Mouse (Mus musculus) A20 (cell line): ENCODE data around the gene Kcnip3.

Source experiments
- DNase-seq: peaks from one replicate; pipeline ENCODE4 v3.0.0-alpha.2; 2011; ENCODE audit warnings: low read depth, low spot score

The Kcnip3 gene

DNA sequence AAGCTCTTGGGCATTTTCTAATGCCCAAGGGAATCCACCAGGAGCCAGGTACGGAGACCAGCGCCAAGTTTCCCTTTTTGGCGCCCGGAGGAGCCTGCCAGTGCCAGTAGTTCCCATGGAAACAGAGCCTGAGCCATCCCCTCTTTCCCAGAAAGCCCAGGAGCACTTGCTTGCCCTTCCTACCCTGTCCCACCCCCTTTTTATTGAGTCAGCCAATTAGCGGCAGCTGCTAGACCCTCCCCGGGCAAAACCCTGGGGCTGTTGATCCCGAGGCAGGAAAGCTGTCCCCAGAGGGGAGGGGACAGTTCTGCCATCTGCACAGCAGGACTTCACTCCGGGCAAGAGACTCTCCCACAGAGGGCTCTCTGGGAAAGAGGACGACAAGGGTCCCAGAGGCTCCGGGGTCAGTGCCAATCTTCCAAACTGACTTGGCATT lies at the start of gene Kcnip3:
Gene Kcnip3, minus strand, starts transcription at position 89 of the 436 bp plus-strand sequence.
- no peak for DNase-seq

DNA sequence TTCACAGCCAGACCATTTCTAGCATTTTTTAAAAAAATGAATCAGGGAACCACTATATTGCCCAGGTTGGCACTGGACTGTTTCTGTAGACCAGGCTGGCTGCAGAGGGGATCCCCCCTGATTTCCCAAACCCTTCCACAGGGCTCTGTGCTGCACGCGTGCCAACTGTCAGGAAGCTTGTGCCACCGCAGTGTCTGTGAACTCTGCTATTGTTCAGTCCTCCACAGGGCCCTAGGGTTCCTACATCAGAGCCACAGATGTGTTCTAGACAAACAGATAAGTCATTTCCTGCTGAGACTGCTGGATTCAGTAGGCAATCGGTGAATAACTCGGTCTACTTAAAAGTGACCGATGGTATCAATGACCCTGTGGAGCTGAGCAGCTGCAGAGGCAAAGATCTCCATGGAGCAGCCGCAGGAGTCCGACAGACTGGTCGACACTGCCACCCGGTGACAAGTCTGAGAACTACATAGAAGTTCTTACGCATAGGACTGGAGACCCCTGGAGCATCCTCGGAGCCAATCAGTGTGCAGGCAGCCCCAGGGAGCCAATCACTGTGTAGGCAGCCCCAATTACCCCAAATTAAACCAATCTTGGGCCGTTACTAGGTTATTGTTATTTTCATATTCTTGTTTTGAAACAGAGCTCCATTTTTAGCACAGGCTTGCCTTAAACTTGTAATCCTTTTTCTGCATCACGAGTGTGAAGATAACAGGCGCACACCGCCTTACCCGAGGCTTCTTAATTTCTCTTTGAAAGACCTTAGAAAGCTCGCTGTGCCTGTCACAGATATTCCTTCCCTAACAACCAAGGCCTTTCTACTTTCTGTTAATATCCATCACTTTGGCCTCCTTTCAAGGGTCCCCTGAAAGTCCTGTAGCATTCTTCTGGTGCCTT lies 37.4 kb upstream of the Kcnip3 start:
- DNase-seq, result peak; percentile 91

DNA sequence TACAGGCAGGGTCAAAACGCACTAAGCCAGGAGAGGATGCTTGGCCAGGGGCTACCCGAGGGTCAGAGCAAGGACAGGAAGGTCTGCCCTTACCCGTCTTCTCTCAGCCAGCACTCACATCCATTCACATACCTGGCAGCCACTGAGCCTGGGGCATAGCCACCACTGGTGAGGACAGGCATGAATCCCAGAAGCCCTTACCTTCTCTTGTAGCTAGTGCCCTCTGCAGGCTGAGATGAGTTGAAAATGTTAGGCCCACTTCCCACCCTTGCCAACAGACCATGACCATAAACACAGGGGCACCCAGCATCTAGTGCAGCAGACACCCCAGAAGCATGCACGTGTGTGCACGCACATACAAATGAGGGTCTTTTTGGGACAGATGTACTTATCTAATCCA lies 29.2 kb upstream of the Kcnip3 start:
- peak; percentile 18 for DNase-seq

DNA sequence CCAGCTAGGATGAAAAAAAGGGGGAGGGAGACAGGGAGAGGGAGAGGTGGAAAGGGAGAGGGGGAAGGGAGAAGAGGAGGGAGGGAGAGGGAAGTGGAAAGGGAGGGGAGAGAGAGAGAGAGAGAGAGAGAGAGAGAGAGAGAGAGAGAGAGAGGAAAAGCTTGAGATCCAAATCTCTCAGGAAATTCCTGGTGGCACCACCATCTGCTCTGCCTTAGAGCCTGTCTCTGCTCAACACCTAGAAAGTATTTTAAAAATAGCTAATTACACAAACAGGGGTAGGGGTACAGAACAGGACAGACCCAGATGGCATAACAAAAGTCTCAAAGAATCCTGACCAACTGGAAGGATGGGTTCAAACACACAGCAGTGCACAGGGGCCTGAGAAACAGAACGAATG lies 28.6 kb upstream of the Kcnip3 start:
- DNase-seq, result no peak

DNA sequence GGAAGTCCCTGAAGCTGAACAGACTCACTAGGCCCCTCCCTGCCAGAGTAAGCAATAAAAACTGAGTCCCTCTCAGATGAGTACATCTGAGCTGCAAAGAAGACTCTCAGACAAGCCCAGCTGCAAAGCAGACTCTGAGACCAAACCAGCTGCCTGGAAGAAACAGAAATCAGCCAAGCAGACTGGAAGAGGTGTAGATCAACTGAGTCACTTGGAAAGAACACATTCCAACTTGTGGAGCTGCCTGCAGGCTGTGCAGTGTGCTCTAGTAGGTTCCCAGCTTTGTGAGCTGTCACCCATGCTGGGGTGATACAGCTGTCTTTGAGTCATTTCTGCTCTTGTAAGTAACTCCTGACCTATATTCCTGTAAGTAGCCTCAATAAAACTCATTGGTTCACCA lies 27.8 kb upstream of the Kcnip3 start:
- DNase-seq, result no peak

DNA sequence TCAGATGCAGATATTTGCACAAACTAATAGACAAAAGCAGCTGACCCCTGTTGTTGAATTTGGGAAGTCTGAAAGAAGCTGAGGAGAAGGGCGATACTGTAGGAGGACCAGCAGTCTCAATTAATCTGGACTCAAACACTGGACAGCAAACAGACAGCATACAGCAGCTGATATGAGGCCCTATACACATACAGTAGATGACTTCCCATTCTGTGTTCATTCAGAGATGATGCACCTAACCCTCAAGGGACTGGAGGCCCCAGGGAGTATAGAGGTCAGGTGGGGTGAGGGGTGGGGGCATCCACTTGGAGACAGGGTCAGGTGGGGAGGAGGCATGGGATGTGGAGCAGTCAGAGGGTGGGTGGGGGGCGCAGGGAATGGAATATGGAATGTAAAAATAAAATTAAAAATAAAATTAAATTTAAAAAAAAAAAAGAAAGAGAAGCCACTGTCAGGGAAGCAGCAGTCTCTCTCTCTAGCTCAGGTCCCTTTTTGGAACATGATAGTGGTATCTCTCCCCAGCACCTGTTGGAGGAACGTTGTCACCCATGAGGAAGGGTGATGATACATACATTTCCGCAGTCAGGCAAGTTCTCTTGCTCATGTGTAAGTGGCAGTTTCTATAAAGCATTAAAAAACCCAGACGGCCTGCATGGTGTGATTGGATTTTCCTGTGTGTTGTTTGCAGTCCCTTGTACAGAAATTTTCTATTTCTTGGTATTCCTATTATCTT lies 26.6 kb upstream of the Kcnip3 start:
- no peak for DNase-seq

DNA sequence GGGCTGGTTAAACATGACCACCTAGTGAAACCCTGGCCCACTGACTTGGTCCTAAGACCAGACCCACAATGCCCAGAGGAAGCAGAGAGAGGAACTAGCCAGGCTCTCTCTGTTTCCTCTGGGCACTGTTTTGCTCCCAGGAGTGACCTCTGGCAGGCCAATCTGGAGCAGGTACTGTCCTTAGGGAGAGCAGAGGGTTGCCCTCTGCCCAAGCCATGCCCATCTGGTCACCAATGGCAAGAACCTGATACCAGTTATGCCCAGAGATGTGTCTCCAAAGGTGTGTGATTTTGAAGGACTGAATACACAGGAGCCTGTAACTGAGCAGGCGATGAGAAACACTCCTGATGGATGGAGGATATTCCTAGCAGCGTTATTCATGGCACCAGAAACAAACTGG lies 19.8 kb upstream of the Kcnip3 start:
- DNase-seq, result no peak

DNA sequence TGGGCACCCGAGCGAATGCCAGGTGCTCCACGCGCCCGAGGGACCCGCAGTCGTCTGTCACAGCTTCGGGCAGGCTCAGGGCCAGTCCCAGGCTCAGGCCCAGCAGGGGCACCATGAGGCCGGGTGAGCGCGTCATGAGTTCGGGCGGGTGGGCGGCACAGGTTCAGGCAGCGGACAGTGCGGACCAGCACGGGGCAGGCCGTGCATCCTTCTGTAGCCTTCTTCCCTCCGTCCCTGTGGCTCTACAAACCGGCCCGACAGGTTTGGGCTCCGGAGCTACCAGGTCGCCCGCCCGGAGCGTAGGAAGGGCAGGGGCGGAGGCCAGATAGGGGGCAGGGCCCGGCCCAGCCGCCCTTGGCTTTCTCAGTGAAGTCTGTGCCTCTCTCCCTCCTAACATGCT lies 19.3 kb upstream of the Kcnip3 start, which contains the start of gene Prom2:
Gene Prom2, minus strand, starts transcription at position 283 of the 400 bp plus-strand sequence.
- DNase-seq, result no peak

DNA sequence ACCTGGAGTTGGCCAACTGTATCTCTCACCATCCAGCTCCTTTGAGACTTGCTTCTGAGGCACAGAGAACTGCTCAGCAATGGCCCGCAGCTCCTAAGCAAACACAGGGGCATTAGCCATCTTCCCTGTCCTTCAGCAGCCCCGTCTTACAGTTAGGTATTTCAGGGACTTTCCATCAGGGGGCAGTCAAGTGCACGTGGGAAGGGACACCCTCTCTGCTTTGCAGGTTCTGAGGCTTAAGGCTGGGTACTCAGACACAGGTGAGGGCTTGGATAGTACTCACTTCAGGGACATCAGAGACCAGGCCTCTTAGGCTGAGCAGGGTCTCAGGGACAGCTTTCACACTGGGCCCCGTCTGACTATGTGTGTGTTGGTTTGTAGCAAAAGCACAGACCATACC lies 17.6 kb upstream of the Kcnip3 start:
- peak; percentile 50 for DNase-seq

DNA sequence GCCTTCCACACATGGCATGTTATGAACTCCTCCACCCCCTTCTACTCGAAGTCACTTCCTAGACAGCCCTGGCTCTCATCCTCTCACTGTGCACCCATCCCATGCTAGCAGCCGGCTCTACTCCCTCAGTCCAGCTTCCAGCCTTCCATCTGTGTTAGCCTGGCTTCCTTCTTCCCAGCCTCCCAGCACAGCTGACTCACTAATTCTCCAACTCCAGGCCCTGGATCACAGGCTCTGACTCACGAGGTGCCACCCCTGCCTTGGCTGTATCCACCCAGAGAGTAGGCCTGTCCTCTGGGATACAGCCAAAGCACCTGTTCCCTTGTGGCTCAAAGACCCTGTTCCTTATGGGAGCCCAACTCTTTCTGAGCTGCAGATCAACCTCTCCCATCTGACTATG lies 15.7 kb upstream of the Kcnip3 start:
- no peak for DNase-seq

DNA sequence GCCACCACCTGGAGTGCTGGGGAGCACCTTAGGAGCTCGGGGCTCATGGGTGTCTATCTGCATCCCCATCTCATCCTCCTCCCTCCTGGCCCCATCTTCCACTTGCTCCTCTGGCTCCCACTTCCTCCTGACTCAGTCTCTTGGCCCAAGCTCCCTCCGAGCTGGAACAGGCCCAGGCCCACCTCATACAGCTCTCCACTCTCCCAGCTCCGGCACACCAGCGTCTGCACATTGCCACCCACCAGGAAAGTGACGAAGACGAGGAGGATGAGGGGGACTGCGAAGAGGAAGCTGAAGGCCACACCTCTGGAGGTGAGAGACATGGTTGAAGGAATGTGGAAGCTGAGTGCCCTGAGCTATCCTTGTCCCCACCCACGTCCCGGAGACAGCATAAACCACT lies 13.5 kb upstream of the Kcnip3 start:
- DNase-seq, result no peak

DNA sequence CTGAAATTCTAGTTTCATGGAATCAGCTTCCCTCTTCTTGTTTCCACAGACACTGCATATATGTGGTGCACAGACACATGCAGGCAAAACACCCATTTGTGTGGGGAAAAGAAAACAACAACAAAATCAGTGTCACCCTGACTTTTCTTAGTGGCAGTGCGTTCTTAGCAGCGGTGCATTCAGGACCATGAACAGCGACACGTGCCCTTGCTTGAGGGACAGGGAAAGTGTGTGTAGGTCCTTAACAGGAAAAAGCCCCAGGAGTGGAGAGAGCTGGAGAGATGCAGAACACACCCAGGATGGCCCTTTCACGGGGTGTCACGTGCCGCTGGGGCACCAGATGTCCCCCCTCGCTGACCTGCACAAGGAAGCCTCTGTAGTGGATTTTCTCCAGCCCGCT lies 10.5 kb upstream of the Kcnip3 start:
- no peak for DNase-seq

DNA sequence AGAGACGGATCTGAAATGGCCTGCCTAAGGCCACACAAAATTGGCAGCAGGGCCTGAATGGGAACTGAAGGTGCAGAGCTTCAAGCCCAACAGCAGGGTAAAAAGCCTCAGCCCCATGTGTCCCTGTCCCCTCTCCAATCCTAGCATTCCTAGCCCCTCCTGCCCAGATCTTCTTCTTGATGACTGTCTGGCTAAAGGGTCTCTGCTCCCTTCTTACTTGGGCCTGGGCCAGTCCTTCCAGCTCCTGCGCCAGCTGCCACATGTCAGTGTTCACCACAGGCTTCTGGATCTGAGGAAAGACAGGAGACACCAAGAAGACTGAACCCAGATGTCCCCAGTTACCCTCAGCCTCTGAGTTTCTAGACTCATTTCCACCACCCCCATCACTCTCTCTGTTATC lies 9.7 kb upstream of the Kcnip3 start:
- DNase-seq, result no peak

DNA sequence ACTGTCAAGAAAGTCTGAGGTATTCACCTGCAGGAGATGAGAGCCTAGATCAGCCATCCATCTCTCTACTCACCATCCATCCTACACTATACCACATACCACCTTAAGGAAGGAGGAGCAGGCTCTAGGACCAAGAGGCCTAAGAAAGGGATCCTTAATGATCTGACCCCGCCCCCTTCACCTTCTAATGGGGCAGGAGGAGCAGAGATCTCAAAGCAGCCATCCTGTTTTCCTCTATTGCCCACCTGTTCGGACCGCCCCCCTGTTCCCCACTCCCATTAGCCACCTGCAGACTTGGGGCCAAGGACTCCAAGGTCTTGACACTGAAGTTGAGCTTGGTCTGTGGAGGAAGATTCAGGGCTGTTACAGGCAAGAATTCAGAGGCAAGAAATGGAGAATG lies 8.5 kb upstream of the Kcnip3 start:
- no peak for DNase-seq

DNA sequence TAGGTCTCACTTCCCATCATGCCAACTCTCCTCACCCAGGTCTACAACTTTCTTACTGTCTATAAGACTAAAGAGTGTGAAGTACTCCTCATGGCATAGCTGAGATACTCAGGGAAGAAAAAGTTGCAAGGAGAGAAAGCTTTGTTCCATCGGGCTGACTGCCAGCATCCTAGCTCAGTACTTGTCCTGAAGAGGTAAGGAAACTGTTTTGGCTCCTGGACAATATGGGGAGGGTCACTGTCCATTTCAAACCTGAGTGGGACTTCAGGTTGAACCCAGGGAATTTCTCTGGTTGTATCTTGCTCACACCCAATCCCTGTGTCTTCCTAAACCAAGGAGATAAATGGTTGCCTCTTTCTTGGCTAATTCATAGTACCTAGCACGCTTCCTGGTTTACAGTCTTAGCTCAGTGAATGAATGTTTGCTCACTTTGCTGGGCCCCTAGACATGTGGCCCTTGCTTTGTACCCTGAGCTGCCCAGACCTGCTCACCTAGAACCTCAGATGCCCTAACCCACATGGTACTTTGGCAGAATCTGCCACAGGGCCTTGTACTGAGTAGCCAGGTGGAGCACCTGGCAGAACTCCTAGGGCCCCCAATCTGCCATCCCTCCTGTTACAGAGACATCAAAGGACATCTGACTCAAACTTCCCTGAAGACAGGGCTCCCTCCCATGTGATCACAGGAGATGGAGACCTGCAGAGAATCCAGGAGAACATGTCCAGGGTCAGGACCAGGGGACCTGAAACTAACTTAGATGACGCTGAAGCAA lies 3.3 kb upstream of the Kcnip3 start:
- DNase-seq, result no peak

DNA sequence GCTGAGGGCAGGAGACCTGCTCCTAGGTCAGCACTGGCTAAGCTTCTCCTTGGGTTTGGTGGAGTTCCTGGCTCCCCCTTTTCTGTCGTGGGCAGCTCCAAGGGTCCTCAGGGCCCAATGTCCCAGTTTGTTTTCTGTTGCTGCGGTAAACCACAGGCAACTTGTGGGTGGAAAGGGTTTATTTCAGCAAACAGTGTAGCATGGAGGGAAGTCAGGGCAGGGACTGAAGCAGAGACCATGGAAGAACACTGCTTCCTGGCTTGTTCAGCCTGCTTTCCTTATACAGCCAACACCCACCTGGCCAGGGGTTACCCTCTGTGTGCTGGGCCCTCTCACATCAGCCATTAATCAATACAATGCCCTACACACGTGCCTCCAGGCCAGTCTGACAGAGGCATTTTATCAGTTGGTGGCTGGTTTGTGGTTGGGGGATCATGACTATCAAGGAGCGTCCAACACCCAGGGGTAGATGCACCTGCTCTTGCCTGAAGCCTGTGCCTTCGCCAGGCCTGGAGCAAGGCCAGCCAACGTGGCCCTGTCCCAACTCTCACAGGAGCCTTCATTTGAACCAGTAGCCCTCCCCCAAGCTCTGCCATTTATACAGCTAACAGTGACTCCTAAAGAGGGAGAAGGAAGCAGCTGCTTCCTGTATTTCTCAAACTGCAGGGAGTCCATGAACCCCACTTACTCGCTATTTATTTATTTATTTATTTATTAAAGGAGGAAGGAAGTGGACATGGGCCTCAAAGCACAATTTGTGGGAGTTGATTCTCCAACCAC lies 2.2 kb upstream of the Kcnip3 start:
- DNase-seq, result no peak

DNA sequence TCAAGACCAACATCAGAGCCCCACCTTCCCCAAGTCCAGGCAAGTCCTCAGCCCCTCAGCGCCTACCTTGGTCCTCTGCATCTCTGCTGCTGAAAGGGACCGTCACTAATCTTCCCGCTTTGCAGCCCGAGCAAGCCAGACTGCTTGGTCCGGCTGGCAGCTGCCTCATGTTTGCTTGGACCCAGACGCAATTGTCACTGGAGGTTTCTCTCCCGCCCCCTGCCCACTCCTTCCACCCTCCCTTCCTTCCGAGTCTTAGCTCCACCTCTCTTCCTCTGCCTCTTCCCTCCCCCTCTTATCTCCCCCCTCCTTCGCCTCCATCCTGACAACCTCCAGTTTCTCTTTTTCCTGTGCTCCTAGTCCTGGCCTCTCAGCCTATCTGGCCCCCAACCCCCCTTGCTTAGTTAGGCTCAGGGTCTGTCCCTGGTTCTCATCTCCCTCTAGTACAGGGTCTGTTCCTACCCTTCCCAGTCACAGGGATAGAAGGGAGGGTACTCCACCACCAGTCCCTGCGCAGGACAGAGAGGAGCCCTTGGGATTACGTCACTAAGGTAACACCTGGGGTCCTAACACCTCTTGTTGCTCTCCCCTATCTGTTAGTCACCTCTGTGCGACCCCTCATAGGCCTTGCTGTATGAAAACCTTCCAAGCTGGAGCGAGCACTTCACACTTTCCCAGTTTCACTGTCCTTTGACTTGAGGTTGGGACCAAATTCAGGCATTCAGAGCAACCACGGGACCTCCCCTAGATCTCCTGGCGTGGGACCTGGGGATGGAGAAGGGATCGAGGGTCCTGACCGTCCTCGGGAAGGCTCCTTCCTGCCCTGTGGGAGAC lies 505 bp downstream of the Kcnip3 start:
- no peak for DNase-seq

DNA sequence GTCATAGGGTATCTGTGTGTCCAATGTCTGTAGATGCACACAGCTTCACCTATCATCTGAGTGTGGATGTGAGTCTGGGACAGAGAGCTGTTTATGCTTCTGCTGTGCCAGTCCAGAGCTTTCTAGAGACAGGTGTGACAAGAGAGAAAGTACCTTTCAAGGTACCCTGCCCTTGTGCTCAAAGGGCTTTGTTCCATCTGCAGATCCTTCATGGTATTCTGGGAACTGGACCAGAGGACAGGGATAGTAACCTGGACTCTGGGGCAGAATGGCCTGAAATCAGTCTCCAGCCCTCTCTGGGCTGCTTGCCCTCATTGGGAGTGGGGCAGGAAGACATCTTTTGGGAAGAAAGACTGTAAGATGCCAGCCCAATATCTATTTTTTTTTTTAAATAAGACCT lies 1.8 kb downstream of the Kcnip3 start:
- DNase-seq, result no peak

DNA sequence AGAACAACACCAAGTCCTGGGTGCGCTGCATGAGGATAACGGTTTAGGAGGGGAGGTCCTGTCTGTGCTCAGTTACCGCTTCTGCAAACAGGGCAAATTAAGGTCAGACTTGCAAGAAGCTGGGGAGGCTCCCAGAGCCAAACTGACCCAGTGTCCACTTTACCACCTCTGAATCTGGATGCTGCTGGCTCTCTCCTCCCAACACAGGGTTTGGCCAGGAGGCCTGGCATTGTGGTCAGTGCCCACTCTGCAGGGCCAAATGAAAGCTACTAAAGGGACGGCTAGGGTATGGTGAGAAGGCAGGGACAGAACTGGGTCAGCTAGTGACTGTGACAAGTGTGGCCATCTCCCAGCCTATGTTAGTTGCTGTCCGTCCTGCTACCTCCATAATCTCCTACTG lies 2.6 kb downstream of the Kcnip3 start:
- no peak for DNase-seq

DNA sequence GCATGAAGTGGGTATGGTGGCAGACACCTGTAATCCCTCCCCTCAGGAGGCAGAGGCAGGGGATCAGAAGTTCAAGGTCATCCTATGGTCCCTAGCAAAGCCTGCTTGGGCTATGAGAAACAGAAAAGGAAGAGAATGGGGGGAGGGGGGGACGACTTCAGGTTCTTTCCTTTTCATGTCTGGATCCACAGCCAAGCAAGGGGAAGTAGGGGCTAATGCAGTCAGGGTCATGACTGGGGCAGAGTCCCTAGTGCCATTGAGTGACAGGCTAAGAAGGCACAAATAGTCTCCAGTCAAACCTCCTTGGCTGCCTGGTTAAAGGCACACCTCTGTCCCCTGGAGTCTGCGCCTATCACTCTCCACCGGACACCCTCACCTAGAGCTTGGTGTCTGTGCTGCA lies 3.1 kb downstream of the Kcnip3 start:
- DNase-seq, result no peak
